Mouse (Mus musculus): Measurements from ENCODE around the gene Mpzl1. TPM values are rescaled to one million over a fixed set of nuclear protein-coding genes. Genes with fewer than 3 reads are reported as not detected.
A peak's percentile ranks its signal among the peaks of the same experiment; 100 is the strongest.
"Not testable (repeated sequence)": the region's sequence is repeated elsewhere in the genome, so short reads cannot be mapped to it uniquely, and the experiment has no call there.

The Mpzl1 gene
- polyA plus RNA-seq (2015; fragmentation: Nextera tagmentation; extraction: Ambion mirVana) = 156 TPM in 2 replicates

DNA sequence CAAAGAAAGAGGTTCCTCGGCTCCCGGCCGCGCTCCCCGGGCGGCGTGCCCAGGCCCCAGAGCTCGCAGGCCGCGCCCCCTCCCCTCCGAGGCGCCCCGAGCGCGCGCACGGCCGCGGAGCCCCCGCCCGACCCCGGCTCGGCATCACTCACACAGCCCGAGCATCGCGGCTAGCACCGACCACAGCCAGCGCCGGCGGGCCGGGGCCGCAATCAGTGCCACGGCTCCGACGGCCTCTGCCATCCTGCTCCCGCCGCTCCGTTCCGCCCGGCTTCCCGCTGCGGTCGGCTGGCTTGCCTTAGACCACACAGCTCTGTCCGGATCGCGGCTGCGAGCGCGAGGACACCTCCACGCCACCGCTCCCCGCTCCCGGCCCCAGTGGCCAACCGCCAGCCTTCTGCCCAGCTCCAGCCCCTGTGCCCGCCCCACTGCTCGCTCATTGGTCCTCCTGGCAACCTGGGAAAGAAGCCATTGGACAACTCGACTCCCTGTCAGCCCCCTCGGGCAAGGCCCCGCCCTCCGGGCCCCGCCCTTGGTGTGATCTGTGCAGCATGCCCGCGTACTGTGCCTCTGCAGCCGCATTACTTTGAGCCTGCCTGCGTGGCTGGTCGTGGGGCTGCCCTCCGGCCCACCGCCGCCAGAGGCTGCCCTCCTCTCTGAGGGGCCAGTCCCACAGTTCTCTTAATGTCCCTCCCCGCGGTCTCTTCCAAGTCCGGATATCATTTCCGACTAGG is at the start of gene Mpzl1:
TSS of gene Mpzl1 (minus strand) at position 388 of the 734 bp plus-strand sequence.
- under 1% methylated on average over 56 of the region's 73 CpGs for WGBS

DNA sequence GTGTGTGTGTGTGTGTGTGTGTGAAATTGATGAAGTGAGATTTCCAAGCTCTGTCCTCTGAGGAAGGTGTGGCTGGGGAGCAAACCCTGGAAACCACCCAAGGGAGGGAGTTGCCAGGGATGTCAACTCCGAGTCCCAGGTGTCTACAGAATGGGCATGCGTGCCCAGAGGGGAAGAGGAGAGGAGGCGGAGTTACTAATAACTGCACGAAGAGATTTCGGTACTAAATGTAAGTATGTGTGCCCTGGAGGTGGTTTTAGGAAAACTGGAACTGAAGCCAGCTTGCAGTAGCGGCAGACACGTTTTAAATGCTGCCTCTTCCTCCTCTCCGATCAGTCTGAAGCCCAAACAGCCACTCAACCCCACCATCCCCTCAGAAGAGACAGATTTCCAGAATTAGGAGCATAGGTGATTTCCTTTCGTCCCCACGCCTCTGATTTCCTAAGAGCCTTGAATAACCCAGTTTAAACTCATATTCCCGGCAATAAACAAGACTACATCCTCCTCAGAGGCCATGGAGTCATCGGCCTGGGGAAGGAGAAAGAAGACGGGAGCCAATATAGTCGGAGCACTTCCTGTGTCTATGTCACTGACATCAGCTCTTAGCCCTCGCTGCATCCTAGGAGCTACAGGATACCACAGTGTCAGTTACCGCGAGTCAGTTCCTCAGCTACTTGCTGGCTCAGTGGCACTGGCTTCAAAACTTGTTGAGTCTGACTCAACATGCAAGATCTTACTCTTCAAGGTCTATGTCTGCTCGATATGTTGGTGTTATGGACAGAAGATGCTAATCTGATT is 47.9 kb upstream of the Mpzl1 start:
- Histone ChIP-seq H3K4me3 (no peak overlapping the region), H3K9me3 (no peaks in the 10 kb centered on the region), H3K4me1 (replicated peaks) (no peaks in the 10 kb centered on the region), H3K27me3 (no peaks in the 10 kb centered on the region), H3K4me2 (no peak overlapping the region), H3K36me3 (no peaks in the 10 kb centered on the region), H3K27ac (replicated peaks) (no peak overlapping the region), H3K9ac (no peak overlapping the region)
- 76% methylated on average over 18 of the region's 18 CpGs for WGBS
- no peak for ATAC-seq (ENCODE audit: low FRiP score, low read depth)

More for the DNA sequence above, at the start of gene Mpzl1:
- peak within 1 kb of the TSS; percentile 85 for H3K9ac ChIP-seq
- peaks cover 44% of the 10 kb centered on the region for H3K4me1 ChIP-seq (replicated peaks)
- H3K4me2 ChIP-seq = peak within 1 kb of the TSS; percentile 80
- ATAC-seq (ENCODE audit: low FRiP score, low read depth) = peak; percentile 99
- no peaks in the 10 kb centered on the region for H3K36me3 ChIP-seq
- no peaks in the 10 kb centered on the region for H3K27me3 ChIP-seq
- H3K27ac ChIP-seq (replicated peaks) = peak within 1 kb of the TSS; percentile 98
- no peaks in the 10 kb centered on the region for H3K9me3 ChIP-seq
- H3K4me3 ChIP-seq = peak within 1 kb of the TSS; percentile 92

DNA sequence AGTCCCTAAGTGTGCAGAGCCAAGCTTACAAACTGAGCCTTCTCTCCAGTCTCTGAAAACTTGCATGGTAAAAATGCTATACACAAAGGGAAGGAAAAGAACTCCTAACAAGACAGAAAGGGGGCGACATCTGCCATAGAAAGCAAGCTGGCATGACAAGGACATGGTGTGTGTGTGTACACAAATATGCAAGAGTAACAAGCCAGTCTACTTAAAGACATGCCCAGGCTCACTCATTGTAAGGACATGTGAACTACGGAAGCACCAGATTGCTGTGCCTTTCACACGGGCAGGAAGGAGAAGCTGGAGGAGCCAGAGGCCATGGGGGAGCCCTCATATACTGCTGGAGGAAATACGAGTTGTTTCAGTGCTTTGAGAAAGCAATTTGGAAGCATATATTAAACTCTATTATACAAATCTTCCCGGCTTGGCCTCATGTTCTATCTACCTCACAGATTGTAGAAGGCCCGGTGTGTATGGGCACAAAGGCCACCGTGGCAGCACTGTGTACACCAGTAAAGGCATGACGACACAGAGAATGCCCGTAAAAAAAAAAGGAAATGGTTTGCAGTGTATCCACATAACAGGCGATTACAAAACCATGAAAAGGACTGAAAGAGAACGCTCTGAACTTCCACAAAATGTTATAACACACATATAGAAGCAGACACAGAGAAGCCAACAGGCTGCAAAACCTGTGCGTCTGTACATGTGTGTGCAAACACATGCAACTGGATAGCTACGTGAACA is 46.9 kb upstream of the Mpzl1 start:
- H3K4me2 ChIP-seq = no peak overlapping the region
- H3K4me3 ChIP-seq = no peak overlapping the region
- no peak overlapping the region for H3K27ac ChIP-seq (replicated peaks)
- ATAC-seq (ENCODE audit: low FRiP score, low read depth) = no peak
- H3K27me3 ChIP-seq = no peaks in the 10 kb centered on the region
- no peaks in the 10 kb centered on the region for H3K4me1 ChIP-seq (replicated peaks)
- no peak overlapping the region for H3K9ac ChIP-seq
- no peaks in the 10 kb centered on the region for H3K36me3 ChIP-seq
- WGBS = 67% methylated on average over 13 of the region's 13 CpGs
- no peaks in the 10 kb centered on the region for H3K9me3 ChIP-seq

GRCm38 (mm10) chr1:165680086-165680485 is 45.7 kb upstream of the Mpzl1 start:
- not testable (repeated sequence) for ATAC-seq (ENCODE audit: low FRiP score, low read depth)

GRCm38 (mm10) chr1:165679618-165679997 is 45.3 kb upstream of the Mpzl1 start:
- Histone ChIP-seq H3K4me1 (replicated peaks) (no peaks in the 10 kb centered on the region), H3K9ac (no peak overlapping the region), H3K27me3 (no peaks in the 10 kb centered on the region), H3K36me3 (no peaks in the 10 kb centered on the region), H3K4me2 (no peak overlapping the region), H3K9me3 (no peaks in the 10 kb centered on the region), H3K4me3 (no peak overlapping the region), H3K27ac (replicated peaks) (no peak overlapping the region)
- ATAC-seq (ENCODE audit: low FRiP score, low read depth) = no peak
- WGBS = 38% methylated on average over 3 of the region's 3 CpGs

More at GRCm38 (mm10) chr1:165680086-165680485, 45.7 kb upstream of the Mpzl1 start:
- not testable (repeated sequence) for H3K9me3 ChIP-seq; H3K4me1 ChIP-seq (replicated peaks); H3K4me2 ChIP-seq; H3K36me3 ChIP-seq; H3K9ac ChIP-seq; H3K27ac ChIP-seq (replicated peaks); H3K4me3 ChIP-seq; H3K27me3 ChIP-seq

DNA sequence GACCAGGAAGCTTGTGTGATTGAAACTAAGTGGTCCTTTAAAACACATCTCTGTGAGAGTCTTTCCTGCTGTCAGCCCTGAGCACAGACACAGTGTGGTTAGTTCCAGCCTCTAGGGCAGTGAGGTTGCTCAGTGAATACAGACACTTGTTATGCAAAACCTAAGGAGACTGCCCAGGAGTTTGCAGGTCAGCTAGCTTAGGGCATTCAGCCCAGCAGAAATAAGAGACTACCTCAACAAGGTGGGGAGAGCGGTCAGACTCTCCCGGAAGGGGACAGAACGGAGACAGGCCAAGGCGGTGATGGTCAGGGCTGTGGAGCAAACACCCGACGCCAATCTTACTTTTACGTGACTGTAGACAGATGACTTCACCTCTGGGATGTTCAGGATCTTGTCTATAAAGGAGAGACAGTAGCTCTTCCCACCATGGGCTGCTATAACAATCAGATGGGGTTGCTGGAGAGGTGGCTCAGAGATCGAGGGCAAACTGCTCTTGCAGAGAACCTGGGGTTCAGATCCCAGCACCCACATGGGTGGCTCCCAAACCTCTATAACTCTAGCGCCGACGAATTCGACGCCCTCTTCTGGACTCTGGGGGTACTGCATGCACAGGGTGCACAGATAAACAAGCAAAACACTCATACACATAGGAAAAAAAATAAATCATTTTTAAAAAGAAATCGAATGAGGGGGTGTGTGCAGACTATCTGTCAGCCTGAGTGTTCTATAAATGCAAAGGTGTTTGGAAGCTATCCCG is 44.7 kb upstream of the Mpzl1 start:
- Histone ChIP-seq H3K9me3 (no peaks in the 10 kb centered on the region), H3K36me3 (no peaks in the 10 kb centered on the region), H3K27me3 (no peaks in the 10 kb centered on the region), H3K4me1 (replicated peaks) (no peaks in the 10 kb centered on the region), H3K4me2 (no peak overlapping the region), H3K9ac (no peak overlapping the region), H3K4me3 (no peak overlapping the region), H3K27ac (replicated peaks) (no peak overlapping the region)
- no peak for ATAC-seq (ENCODE audit: low FRiP score, low read depth)
- 68% methylated on average over 15 of the region's 15 CpGs for WGBS

DNA sequence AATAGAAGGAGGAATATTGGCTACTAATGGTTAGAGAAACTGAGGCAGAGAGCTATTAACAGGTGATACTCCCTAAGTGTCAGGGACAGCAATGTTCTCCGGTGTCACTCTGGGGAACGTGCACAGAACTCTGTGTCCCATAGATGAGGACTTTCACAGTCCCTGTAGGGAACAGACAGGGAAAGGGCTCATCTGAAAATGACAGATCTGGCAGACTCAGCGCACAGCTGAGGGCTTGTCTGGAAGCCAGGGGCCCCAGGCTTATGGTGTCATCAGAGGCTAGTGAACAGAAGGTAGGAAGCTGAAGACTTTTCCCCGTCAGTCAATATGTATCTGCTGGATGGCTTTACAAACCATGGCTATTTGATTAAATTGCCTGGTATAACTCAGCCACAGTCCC is 43.2 kb upstream of the Mpzl1 start:
- Histone ChIP-seq H3K9me3 (no peaks in the 10 kb centered on the region), H3K9ac (no peak overlapping the region)

DNA sequence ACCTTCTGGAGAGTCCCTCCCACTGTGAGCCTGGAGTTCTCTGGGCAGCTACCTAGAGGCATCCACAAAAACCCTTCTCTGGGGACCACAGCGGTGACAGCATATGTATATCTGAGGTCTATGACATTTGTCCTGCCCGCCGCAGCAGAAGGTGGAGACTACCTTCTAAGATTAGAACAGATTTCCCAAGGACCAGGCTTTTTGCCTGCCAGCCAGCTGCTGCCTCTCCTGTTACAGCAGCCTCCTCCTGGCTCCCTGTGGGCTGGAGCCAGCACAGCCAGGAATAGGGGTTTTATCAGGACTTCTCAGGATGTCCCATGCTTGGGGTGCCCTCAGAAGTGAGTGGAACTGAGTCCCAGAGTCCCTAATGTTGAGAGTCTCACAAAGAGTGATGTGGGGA is 42.7 kb upstream of the Mpzl1 start:
- ATAC-seq (ENCODE audit: low FRiP score, low read depth) = no peak
- Histone ChIP-seq H3K4me1 (replicated peaks) (no peaks in the 10 kb centered on the region), H3K9me3 (no peaks in the 10 kb centered on the region), H3K36me3 (no peaks in the 10 kb centered on the region), H3K27ac (replicated peaks) (no peak overlapping the region), H3K27me3 (no peaks in the 10 kb centered on the region), H3K9ac (no peak overlapping the region), H3K4me3 (no peak overlapping the region), H3K4me2 (no peak overlapping the region)
- 78% methylated on average over 3 of the region's 3 CpGs for WGBS

More for the DNA sequence above, 43.2 kb upstream of the Mpzl1 start:
- Histone ChIP-seq H3K27ac (replicated peaks) (no peak overlapping the region), H3K4me1 (replicated peaks) (no peaks in the 10 kb centered on the region), H3K27me3 (no peaks in the 10 kb centered on the region), H3K36me3 (no peaks in the 10 kb centered on the region), H3K4me3 (no peak overlapping the region), H3K4me2 (no peak overlapping the region)
- ATAC-seq (ENCODE audit: low FRiP score, low read depth) = no peak
- WGBS = 58% methylated on average over 4 of the region's 4 CpGs

DNA sequence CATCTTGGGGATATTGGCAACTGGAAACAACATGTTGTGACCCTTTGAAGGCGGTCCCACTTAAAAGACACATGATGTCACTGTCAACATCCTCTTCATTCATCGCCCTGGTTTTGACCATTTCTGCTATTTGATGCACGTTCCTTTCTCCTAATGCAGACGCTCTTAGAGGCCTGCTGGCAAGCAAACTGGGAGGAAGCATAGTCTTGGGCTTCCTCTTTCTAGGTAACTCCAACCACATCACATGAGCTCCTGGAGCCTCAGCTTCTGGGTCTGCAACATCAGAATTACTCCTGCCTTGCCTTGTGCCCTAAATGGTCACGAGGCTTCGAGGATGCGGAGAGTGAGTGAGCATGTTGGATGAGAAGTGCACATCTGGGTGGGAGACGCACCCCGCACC is 40.8 kb upstream of the Mpzl1 start:
- no peaks in the 10 kb centered on the region for H3K36me3 ChIP-seq
- no peaks in the 10 kb centered on the region for H3K27me3 ChIP-seq
- H3K9ac ChIP-seq = no peak overlapping the region
- no peak overlapping the region for H3K27ac ChIP-seq (replicated peaks)
- no peak overlapping the region for H3K4me2 ChIP-seq
- no peak overlapping the region for H3K4me3 ChIP-seq
- WGBS = 94% methylated on average over 9 of the region's 9 CpGs
- H3K9me3 ChIP-seq = no peaks in the 10 kb centered on the region
- no peaks in the 10 kb centered on the region for H3K4me1 ChIP-seq (replicated peaks)
- no peak for ATAC-seq (ENCODE audit: low FRiP score, low read depth)

DNA sequence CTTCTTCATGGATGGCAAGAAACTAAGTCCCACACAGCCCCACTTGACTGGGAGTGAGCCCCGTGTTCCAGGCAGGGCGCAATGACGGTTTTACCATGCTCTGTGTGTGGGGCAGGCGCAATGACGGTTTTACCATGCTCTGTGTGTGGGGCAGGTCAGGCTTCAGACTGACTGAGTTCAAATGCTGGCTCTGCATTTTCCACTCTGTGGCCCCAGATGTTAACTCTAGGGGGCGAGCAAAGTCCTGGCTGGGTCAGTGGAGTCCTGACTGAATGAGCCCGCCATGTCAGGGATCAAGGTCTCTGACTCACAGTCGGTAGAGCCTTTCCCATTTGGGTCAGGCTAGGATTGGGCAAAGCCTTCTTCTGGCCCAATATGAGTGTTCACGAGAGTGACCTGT is 38.0 kb upstream of the Mpzl1 start:
- Histone ChIP-seq H3K9me3 (no peaks in the 10 kb centered on the region), H3K27ac (replicated peaks) (no peak overlapping the region), H3K4me1 (replicated peaks) (no peaks in the 10 kb centered on the region), H3K4me3 (no peak overlapping the region), H3K9ac (no peak overlapping the region), H3K27me3 (no peaks in the 10 kb centered on the region), H3K4me2 (no peak overlapping the region), H3K36me3 (no peaks in the 10 kb centered on the region)
- no peak for ATAC-seq (ENCODE audit: low FRiP score, low read depth)
- 81% methylated on average over 9 of the region's 9 CpGs for WGBS

- Histone ChIP-seq H3K9ac (no peak overlapping the region), H3K27ac (replicated peaks) (no peak overlapping the region), H3K4me2 (no peak overlapping the region), H3K4me1 (replicated peaks) (no peaks in the 10 kb centered on the region), H3K4me3 (no peak overlapping the region), H3K9me3 (no peaks in the 10 kb centered on the region), H3K27me3 (no peaks in the 10 kb centered on the region), H3K36me3 (no peaks in the 10 kb centered on the region)
- WGBS = 86% methylated on average over 6 of the region's 6 CpGs
- ATAC-seq (ENCODE audit: low FRiP score, low read depth) = no peak
Observed at GRCm38 (mm10) chr1:165670056-165670455, 35.7 kb upstream of the Mpzl1 start.
